Mouse (Mus musculus): ENCODE results near the gene 4933407L21Rik. TPM values are rescaled to one million over a fixed set of nuclear protein-coding genes. Genes with fewer than 3 reads are reported as not detected.

4933407L21Rik gene
- polyA plus RNA-seq, 1 experiment from 2014 or later, result 0.11 TPM

GRCm38 (mm10) chr1:85896781-85897700, 31.2 kb upstream of the 4933407L21Rik start:
- Histone ChIP-seq H3K27me3 (ENCODE audit: control insufficient read depth, insufficient read depth, low read length) (no peaks in the 10 kb centered on the region), H3K4me3 (ENCODE audit: low read depth, low read length) (no peak overlapping the region), H3K9me3 (ENCODE audit: control insufficient read depth, low read length) (no peaks in the 10 kb centered on the region), H3K27ac (replicated peaks; ENCODE audit: low read depth, low read length) (no peak overlapping the region), H3K36me3 (ENCODE audit: control insufficient read depth, insufficient read depth, low read length) (no peaks in the 10 kb centered on the region), H3K9ac (ENCODE audit: low read length) (no peak overlapping the region), H3K4me1 (ENCODE audit: control insufficient read depth, insufficient read depth, low read length) (peaks cover 37% of the 10 kb centered on the region), H3K4me2 (ENCODE audit: low read depth, severe bottlenecking) (peak overlapping the region; percentile 16; the same call in 1 of the 2 replicates)
- no peak for ATAC-seq (ENCODE audit: insufficient number of reproducible peaks, low FRiP score, low TSS enrichment, low read depth)
- DNase-seq (ENCODE audit: low spot score), result no peak
- 80% methylated on average over 12 of the region's 12 CpGs for WGBS

GRCm38 (mm10) chr1:85897901-85898760, 30.2 kb upstream of the 4933407L21Rik start:
- Histone ChIP-seq H3K4me1 (ENCODE audit: control insufficient read depth, insufficient read depth, low read length) (peaks cover 37% of the 10 kb centered on the region), H3K4me2 (ENCODE audit: low read depth, severe bottlenecking) (no peak overlapping the region; the same call in 1 of the 2 replicates), H3K4me3 (ENCODE audit: low read depth, low read length) (no peak overlapping the region), H3K27me3 (ENCODE audit: control insufficient read depth, insufficient read depth, low read length) (no peaks in the 10 kb centered on the region), H3K9me3 (ENCODE audit: control insufficient read depth, low read length) (no peaks in the 10 kb centered on the region), H3K9ac (ENCODE audit: low read length) (no peak overlapping the region), H3K36me3 (ENCODE audit: control insufficient read depth, insufficient read depth, low read length) (no peaks in the 10 kb centered on the region), H3K27ac (replicated peaks; ENCODE audit: low read depth, low read length) (peak overlapping the region; percentile 45; the same call in 1 of the 2 replicates)
- DNase-seq (ENCODE audit: low spot score) (no peak), ATAC-seq (ENCODE audit: insufficient number of reproducible peaks, low FRiP score, low TSS enrichment, low read depth) (no peak)
- WGBS, result 23% methylated on average over 8 of the region's 8 CpGs

- whole genome bisulfite sequencing, result 54% methylated on average over 12 of the region's 12 CpGs
- peaks cover 37% of the 10 kb centered on the region for H3K4me1 ChIP-seq (ENCODE audit: control insufficient read depth, insufficient read depth, low read length)
- no peaks in the 10 kb centered on the region for H3K9me3 ChIP-seq (ENCODE audit: control insufficient read depth, low read length)
- ATAC-seq (ENCODE audit: insufficient number of reproducible peaks, low FRiP score, low TSS enrichment, low read depth) (no peak), DNase-seq (ENCODE audit: low spot score) (no peak)
- H3K9ac ChIP-seq (ENCODE audit: low read length), result no peak overlapping the region
- no peak overlapping the region for H3K4me3 ChIP-seq (ENCODE audit: low read depth, low read length)
- H3K36me3 ChIP-seq (ENCODE audit: control insufficient read depth, insufficient read depth, low read length), result no peaks in the 10 kb centered on the region
- no peak overlapping the region for H3K27ac ChIP-seq (replicated peaks; ENCODE audit: low read depth, low read length)
- no peak overlapping the region for H3K4me2 ChIP-seq (ENCODE audit: low read depth, severe bottlenecking)
- H3K27me3 ChIP-seq (ENCODE audit: control insufficient read depth, insufficient read depth, low read length), result no peaks in the 10 kb centered on the region
These were observed 29.4 kb upstream of the 4933407L21Rik start for GRCm38 (mm10) chr1:85898761-85899387.

- Histone ChIP-seq H3K36me3 (ENCODE audit: control insufficient read depth, insufficient read depth, low read length) (no peaks in the 10 kb centered on the region), H3K27ac (replicated peaks; ENCODE audit: low read depth, low read length) (no peak overlapping the region), H3K27me3 (ENCODE audit: control insufficient read depth, insufficient read depth, low read length) (no peaks in the 10 kb centered on the region), H3K4me3 (ENCODE audit: low read depth, low read length) (no peak overlapping the region), H3K9me3 (ENCODE audit: control insufficient read depth, low read length) (no peaks in the 10 kb centered on the region), H3K4me2 (ENCODE audit: low read depth, severe bottlenecking) (no peak overlapping the region), H3K9ac (ENCODE audit: low read length) (no peak overlapping the region), H3K4me1 (ENCODE audit: control insufficient read depth, insufficient read depth, low read length) (peaks cover 37% of the 10 kb centered on the region)
- ATAC-seq (ENCODE audit: insufficient number of reproducible peaks, low FRiP score, low TSS enrichment, low read depth), result no peak
- DNase-seq (ENCODE audit: low spot score), result no peak
These were observed 28.9 kb upstream of the 4933407L21Rik start for GRCm38 (mm10) chr1:85899388-85899761.

- Histone ChIP-seq H3K27me3 (ENCODE audit: control insufficient read depth, insufficient read depth, low read length) (no peaks in the 10 kb centered on the region), H3K4me1 (ENCODE audit: control insufficient read depth, insufficient read depth, low read length) (peaks cover 36% of the 10 kb centered on the region), H3K9ac (ENCODE audit: low read length) (no peak overlapping the region), H3K4me2 (ENCODE audit: low read depth, severe bottlenecking) (no peak overlapping the region), H3K27ac (replicated peaks; ENCODE audit: low read depth, low read length) (no peak overlapping the region), H3K36me3 (ENCODE audit: control insufficient read depth, insufficient read depth, low read length) (peaks cover 5% of the 10 kb centered on the region; the same call in 1 of the 2 replicates), H3K4me3 (ENCODE audit: low read depth, low read length) (no peak overlapping the region), H3K9me3 (ENCODE audit: control insufficient read depth, low read length) (no peaks in the 10 kb centered on the region)
- ATAC-seq (ENCODE audit: insufficient number of reproducible peaks, low FRiP score, low TSS enrichment, low read depth) (no peak), DNase-seq (ENCODE audit: low spot score) (no peak)
- WGBS, result 78% methylated on average over 7 of the region's 7 CpGs
These were observed 27.6 kb upstream of the 4933407L21Rik start for GRCm38 (mm10) chr1:85900521-85901333.

- H3K36me3 ChIP-seq (ENCODE audit: control insufficient read depth, insufficient read depth, low read length), result peaks cover 8% of the 10 kb centered on the region; the same call in 1 of the 2 replicates
- ATAC-seq (ENCODE audit: insufficient number of reproducible peaks, low FRiP score, low TSS enrichment, low read depth) (no peak), DNase-seq (ENCODE audit: low spot score) (no peak)
- H3K9me3 ChIP-seq (ENCODE audit: control insufficient read depth, low read length), result no peaks in the 10 kb centered on the region
- no peaks in the 10 kb centered on the region for H3K27me3 ChIP-seq (ENCODE audit: control insufficient read depth, insufficient read depth, low read length)
- no peak overlapping the region for H3K27ac ChIP-seq (replicated peaks; ENCODE audit: low read depth, low read length)
- H3K4me3 ChIP-seq (ENCODE audit: low read depth, low read length), result no peak overlapping the region
- H3K4me1 ChIP-seq (ENCODE audit: control insufficient read depth, insufficient read depth, low read length), result peaks cover 28% of the 10 kb centered on the region
- no peak overlapping the region for H3K9ac ChIP-seq (ENCODE audit: low read length)
- 92% methylated on average over 3 of the region's 3 CpGs for WGBS
- H3K4me2 ChIP-seq (ENCODE audit: low read depth, severe bottlenecking), result no peak overlapping the region
These were observed 26.7 kb upstream of the 4933407L21Rik start for GRCm38 (mm10) chr1:85901516-85902107.

GRCm38 (mm10) chr1:85902108-85902561, 26.1 kb upstream of the 4933407L21Rik start:
- DNase-seq (ENCODE audit: low spot score), result no peak
- no peaks in the 10 kb centered on the region for H3K9me3 ChIP-seq (ENCODE audit: control insufficient read depth, low read length)
- H3K27me3 ChIP-seq (ENCODE audit: control insufficient read depth, insufficient read depth, low read length), result no peaks in the 10 kb centered on the region
- H3K36me3 ChIP-seq (ENCODE audit: control insufficient read depth, insufficient read depth, low read length), result peaks cover 8% of the 10 kb centered on the region; the same call in 1 of the 2 replicates
- H3K4me3 ChIP-seq (ENCODE audit: low read depth, low read length), result no peak overlapping the region
- WGBS, result 82% methylated on average over 7 of the region's 7 CpGs
- H3K27ac ChIP-seq (replicated peaks; ENCODE audit: low read depth, low read length), result no peak overlapping the region
- ATAC-seq (ENCODE audit: insufficient number of reproducible peaks, low FRiP score, low TSS enrichment, low read depth), result no peak
- H3K9ac ChIP-seq (ENCODE audit: low read length), result no peak overlapping the region
- H3K4me2 ChIP-seq (ENCODE audit: low read depth, severe bottlenecking), result no peak overlapping the region
- H3K4me1 ChIP-seq (ENCODE audit: control insufficient read depth, insufficient read depth, low read length), result peaks cover 23% of the 10 kb centered on the region

Measured in limb, embryonic 11.5 days (tissue).